Mouse (Mus musculus): ENCODE results near the gene Fbxw4. TPM values are rescaled to one million over a fixed set of nuclear protein-coding genes. Genes with fewer than 3 reads are reported as not detected.

Fbxw4 gene
- total RNA-seq, 2 experiments from 2014 or later = 21.0 to 21.7 TPM

GRCm38 (mm10) chr19:45616735-45617134 lies 43.4 kb downstream of the Fbxw4 start:
- intact Hi-C loops (cut with DNase I) = no loop called here
- no peak for DNase-seq

DNA sequence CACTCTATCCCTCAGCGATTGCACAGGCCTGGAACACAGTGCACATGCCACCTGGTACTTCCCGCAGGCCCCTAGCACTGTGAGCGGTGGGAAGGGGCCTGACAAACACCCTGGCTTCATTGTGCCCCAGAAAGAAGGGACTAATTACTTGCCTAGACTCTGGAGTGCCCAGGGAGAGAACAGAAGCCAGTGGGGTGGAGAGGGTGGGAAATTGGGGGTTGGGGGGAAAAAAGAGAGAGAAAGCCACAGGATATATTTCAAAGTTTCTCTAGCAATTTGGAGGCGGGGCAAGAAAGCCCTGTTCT lies 43.9 kb downstream of the Fbxw4 start:
- intact Hi-C loops (cut with DNase I) = no loop called here
- no peak for DNase-seq

GRCm38 (mm10) chr19:45615415-45616213 lies 44.5 kb downstream of the Fbxw4 start:
- intact Hi-C loops (cut with DNase I) = no loop called here

DNA sequence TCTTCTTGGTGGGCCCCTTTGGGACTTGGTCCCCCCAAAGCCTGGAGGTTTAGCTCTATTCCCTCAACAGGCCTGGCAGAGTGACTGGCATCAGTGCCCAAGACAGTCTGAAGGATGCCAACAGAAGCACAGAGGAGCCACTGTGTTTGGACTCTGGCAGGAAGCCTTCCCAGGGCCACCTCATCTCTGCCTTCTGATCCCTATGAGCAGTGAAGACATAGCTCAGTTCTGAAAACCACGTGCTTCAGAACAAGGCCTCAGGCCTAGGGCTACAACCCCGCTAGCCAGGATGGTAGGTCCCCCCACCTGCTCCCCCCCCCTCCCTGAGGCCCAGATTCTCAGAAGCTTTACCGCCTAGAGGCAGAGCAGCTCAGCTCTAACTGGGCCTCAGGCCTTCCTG lies 45.2 kb downstream of the Fbxw4 start:
- no peak for DNase-seq
- intact Hi-C loops (cut with DNase I) = no loop called here

More at GRCm38 (mm10) chr19:45615415-45616213, 44.5 kb downstream of the Fbxw4 start:
- no peak for DNase-seq

GRCm38 (mm10) chr19:45614375-45614774 lies 45.7 kb downstream of the Fbxw4 start:
- DNase-seq = peak in 1 of 2 experiments; percentile 25
- intact Hi-C loops (cut with DNase I) = no loop called here

- intact Hi-C loops (cut with DNase I) = no loop called here
These were observed 49.3 kb downstream of the Fbxw4 start for GRCm38 (mm10) chr19:45610823-45611222.

GRCm38 (mm10) chr19:45608648-45609339 lies 51.3 kb downstream of the Fbxw4 start:
- no peak for DNase-seq
- intact Hi-C loops (cut with DNase I) = no loop called here

More at GRCm38 (mm10) chr19:45610823-45611222, 49.3 kb downstream of the Fbxw4 start:
- DNase-seq = no peak

GRCm38 (mm10) chr19:45607479-45607878 lies 52.6 kb downstream of the Fbxw4 start:
- intact Hi-C loops (cut with DNase I) = no loop called here

GRCm38 (mm10) chr19:45606701-45607100 lies 53.4 kb downstream of the Fbxw4 start:
- DNase-seq = no peak
- intact Hi-C loops (cut with DNase I) = no loop called here

More at GRCm38 (mm10) chr19:45607479-45607878, 52.6 kb downstream of the Fbxw4 start:
- no peak for DNase-seq

DNA sequence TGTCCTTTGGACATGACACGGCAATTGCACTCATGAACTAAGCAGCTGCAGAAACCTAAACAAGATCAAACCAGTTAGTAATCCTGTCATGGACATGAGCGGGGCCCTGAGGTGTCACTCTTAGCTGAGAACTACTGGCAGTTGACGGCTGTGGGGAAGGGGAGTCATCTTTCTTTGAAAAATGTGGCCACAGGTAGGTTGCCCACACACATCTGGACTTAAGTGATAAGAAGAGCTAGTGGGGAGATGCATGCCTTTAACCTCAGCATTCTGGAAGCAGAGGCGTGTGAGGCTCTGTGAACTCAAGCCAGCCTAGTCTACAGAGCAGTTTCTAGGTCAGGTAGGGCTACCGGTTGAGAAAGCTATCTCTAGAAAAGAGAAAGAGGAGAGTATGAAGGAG lies 57.5 kb downstream of the Fbxw4 start:
- intact Hi-C loops (cut with DNase I) = no loop called here
- no peak for DNase-seq

GRCm38 (mm10) chr19:45597106-45597505 lies 63.0 kb downstream of the Fbxw4 start:
- intact Hi-C loops (cut with DNase I) = no loop called here
- no peak for DNase-seq

DNA sequence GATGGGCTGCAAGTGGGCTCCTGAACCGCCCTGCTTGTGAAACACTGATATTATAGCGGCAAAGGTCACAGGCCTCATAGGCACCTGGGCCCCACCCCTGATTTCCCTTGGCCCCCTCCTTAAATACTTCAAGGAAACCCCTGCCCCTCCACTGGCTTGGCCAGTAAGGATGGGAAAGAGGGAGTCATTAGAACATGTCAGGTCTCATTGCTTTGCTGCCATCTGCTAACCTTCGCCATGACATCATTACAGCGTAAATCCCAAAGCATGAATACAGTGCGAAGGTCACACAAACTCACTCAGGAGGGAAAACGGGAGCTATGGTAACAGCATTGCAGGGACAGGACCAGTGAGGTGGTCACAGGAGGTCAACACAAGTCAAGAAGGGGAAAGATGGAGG lies 63.7 kb downstream of the Fbxw4 start:
- intact Hi-C loops (cut with DNase I) = no loop called here
- DNase-seq = no peak

DNA sequence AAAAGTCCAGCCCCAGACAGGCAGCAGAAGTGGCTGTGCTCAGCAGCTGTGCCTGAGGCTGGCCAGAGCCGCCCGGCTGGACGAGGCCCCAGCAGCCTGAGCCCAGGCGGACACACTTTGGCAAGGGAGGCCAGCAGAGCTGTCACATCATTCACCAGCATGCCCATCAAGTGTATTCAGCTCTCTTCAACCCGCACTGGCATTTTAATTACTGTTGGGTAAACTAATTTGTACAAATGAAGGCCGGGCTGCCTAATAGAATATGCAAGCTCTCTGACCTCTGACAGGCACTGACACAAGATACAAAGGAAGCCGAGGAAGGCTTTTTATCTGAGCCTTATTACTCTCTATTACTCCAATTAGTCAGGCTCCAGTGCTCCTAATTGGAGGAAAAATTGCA lies 64.1 kb downstream of the Fbxw4 start:
- intact Hi-C loops (cut with DNase I) = no loop called here
- DNase-seq = peak; percentile 45 to 59

DNA sequence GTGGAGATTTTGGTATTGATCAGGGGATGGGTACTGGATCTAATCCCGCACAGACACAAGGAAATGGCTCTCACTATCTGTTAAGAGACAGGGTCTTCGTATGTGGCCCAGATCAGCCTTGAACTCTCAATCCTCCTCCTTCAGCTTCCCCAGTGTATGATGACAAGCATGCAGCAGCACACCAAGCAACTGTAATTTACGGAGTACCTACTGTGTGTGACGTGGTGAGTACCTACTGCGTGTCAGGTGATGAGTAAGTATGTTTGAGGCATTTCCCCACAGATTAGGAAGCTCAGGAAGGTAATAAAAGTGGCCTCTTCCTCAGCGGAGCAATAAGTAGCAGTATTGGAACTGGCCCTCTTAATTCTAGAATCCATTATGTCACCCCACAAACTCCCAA lies 64.6 kb downstream of the Fbxw4 start:
- intact Hi-C loops (cut with DNase I) = no loop called here
- DNase-seq = no peak

- DNase-seq = no peak
- intact Hi-C loops (cut with DNase I) = no loop called here
These were observed 66.0 kb downstream of the Fbxw4 start for GRCm38 (mm10) chr19:45594079-45594478.

DNA sequence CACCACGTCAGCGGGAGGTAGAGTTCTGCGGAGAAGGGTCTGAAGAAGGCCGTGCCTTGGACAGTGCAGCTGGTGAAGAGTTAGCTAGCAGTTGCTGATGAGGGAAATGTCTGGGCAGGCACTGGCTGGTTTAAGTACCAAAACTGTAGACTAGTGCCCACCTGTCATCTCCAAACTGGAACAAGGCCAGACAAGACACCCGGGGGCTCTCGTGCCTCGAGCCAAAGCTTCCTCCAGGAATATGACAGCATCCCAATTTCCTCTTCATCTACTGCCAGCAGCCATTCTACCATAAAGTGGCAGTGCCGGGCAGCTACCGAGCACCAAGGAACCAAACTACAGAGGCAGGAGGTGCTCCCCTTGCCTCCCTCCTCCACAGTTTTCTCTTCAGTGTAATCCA lies 67.2 kb downstream of the Fbxw4 start:
- no peak for DNase-seq
- intact Hi-C loops (cut with DNase I) = no loop called here

GRCm38 (mm10) chr19:45591704-45592103 lies 68.4 kb downstream of the Fbxw4 start:
- intact Hi-C loops (cut with DNase I) = no loop called here
- DNase-seq = peak; percentile 76 to 82

- intact Hi-C loops (cut with DNase I) = no loop called here
- no peak for DNase-seq
These were observed 70.4 kb downstream of the Fbxw4 start for GRCm38 (mm10) chr19:45589761-45590160.

- DNase-seq = peak; percentile 60 to 64
- intact Hi-C loops (cut with DNase I) = no loop called here
These were observed 72.4 kb downstream of the Fbxw4 start for GRCm38 (mm10) chr19:45587509-45588292.

DNA sequence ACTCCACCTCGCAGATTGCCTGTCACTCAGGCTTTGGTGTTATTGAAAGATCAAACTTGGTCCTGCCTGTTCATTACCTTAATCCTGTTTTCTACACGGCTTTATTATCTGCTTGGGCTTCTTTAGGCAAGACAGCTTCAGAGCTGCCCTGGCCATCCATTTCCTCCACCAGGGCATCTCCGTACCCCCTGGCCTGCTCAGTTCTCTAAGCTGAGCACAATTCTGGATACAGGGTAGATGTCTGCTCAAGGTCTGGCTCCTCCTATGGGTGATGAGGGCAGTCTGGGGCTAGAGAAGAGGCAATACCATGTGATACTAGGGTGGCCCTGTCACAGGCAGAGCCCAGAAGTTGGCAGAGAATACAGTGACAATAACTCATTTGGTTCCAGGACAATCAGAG lies 73.3 kb downstream of the Fbxw4 start:
- no peak for DNase-seq
- intact Hi-C loops (cut with DNase I) = no loop called here

DNA sequence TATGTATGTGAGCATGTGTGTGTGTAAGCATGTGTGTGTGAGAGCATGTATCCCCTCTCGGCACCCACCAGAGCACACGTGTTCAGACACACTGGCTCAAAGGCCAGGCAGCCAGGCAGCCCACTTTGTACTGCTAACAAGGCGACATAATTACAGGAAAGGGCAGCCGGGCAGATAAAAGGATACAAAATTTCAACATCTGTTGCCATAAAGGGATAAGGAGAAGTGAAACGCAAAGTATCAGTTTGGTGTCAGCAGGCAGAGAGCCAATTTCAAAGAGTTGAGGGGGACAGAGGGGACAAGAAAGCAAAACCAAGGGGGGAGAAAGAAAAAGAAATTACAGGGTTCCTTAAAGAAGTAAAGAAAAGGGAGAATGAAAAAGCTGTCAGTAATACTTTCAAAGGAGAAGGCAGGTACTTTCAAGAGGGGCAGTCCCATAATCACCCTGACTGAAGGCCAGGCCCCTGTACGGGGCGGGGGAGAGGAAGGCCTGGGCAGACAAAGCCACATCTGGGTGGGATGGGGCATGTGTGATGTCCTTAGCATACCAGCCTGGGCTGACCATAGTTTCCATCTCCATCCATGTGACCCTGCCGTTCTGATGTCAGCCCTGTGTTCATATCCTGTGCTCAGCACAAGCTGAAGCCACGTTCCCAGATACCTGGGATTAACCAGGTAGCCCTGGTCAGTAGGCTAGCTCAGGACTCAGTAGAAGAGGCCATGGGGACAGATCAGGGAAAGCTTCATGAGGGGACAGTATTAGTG lies 75.1 kb downstream of the Fbxw4 start:
- DNase-seq = no peak
- intact Hi-C loops (cut with DNase I) = loop anchor here (5.0 kb wide), 1 partner anchor 42 kb away; no protein-coding TSS in a partner anchor
